In genomic region chr5:134314688-134315622, GRCm38 (mm10) we compare ENCODE assay signal across 8 mouse cellular contexts. TPM values are rescaled to one million over a fixed set of nuclear protein-coding genes. Genes with fewer than 3 reads are reported as not detected.
DNase-seq lines count a peak whose midpoint lies in the region; ATAC-seq lines count a peak whose summit lies in the region.

TSS of gene Gtf2i (minus strand) at chr5:134314760.

- H3K9ac ChIP-seq in hindbrain, embryonic 11.5 days (ENCODE audit: low read depth, low read length), result peak within 1 kb of the TSS; percentile 100

- peak; percentile 98 for DNase-seq in Muller cell, postnatal 12 days (ENCODE audit: inconsistent ontology term)
- peak; percentile 98 for DNase-seq in cerebellum, adult 9-11 months
- peak; percentile 96 to 97 for DNase-seq in frontal cortex, adult 2 months (ENCODE audit: extremely low spot score in 1 of 2, low spot score in 1 of 2)
- peak; percentile 96 for DNase-seq in hindbrain, embryonic 11.5 days (ENCODE audit: low spot score)
- DNase-seq in layer of hippocampus, postnatal 10 days (ENCODE audit: low spot score in 2 of 2), result peak; percentile 89 to 93
- DNase-seq in lung, postnatal 10 days, result peak; percentile 98
- DNase-seq in ovary, postnatal 36 days (ENCODE audit: low spot score), result peak; percentile 95
- peak; percentile 93 for DNase-seq in thymus, postnatal 25 days

- H3K27ac ChIP-seq in hindbrain, embryonic 11.5 days (ENCODE audit: low read depth, low read length), result peak within 1 kb of the TSS; percentile 99

- H3K4me1 ChIP-seq in hindbrain, embryonic 11.5 days (replicated peaks; ENCODE audit: control insufficient read depth, insufficient read depth, low read length), result no peaks in the 10 kb centered on the region; the same call in 1 of the 2 replicates

- no peaks in the 10 kb centered on the region for H3K27me3 ChIP-seq in hindbrain, embryonic 11.5 days (ENCODE audit: control insufficient read depth, insufficient read depth, low read length)

- H3K36me3 ChIP-seq in hindbrain, embryonic 11.5 days (ENCODE audit: control insufficient read depth, insufficient read depth, low read length), result peaks cover 3% of the 10 kb centered on the region; the same call in 1 of the 2 replicates

- H3K4me2 ChIP-seq in hindbrain, embryonic 11.5 days (replicated peaks; ENCODE audit: low read depth, low read length), result peak within 1 kb of the TSS; percentile 70

- ATAC-seq in hindbrain, embryonic 11.5 days (ENCODE audit: low FRiP score), result peak; percentile 93

- under 1% methylated on average over 35 of the region's 40 CpGs for WGBS in hindbrain, embryonic 11.5 days

- no peaks in the 10 kb centered on the region for H3K9me3 ChIP-seq in hindbrain, embryonic 11.5 days (ENCODE audit: control insufficient read depth, low read length)

- peak within 1 kb of the TSS; percentile 94 for H3K4me3 ChIP-seq in hindbrain, embryonic 11.5 days (ENCODE audit: low read depth, low read length)

RNA-seq across cellular contexts. Expression of gene Gtf2i, which starts in this region (rescaled TPM):
- polyA plus RNA-seq in frontal cortex, adult 2 months (2012; rRNA removed), result 168 and 188 TPM in 2 replicates
- 178 and 181 TPM in 2 replicates for polyA plus RNA-seq in hindbrain, embryonic 11.5 days (2014; fragmentation: Nextera tagmentation; extraction: Ambion mirVana)
- 100 to 1,000 TPM; 188 to 206 TPM for total RNA-seq in layer of hippocampus, postnatal 10 days (2021)

Comparison
In these comparisons a context has a peak if more than half of its experiments do, and no peak if none do; other contexts are left out.
1. Peak in every context shown above with its lines: DNase-seq, ATAC-seq, H3K4me3 ChIP-seq and H3K27ac ChIP-seq.